Mouse (Mus musculus): ENCODE measurements at regions not wholly inside any gene's neighbourhood (a gene's known extent, or its start where the extent isn't known, plus 50 kb on each side); places are given as distances from the start of the nearest gene placed in this dataset.

- Histone ChIP-seq H3K36me3 (ENCODE audit: control insufficient read depth, insufficient read depth, low read length) (peaks cover 12% of the 10 kb centered on the region), H3K27me3 (ENCODE audit: control insufficient read depth, insufficient read depth, low read length) (no peaks in the 10 kb centered on the region), H3K27ac (ENCODE audit: control insufficient read depth, insufficient read depth, low read length) (no peak overlapping the region), H3K4me1 (replicated peaks; ENCODE audit: control insufficient read depth, insufficient read depth, low read length) (no peaks in the 10 kb centered on the region), H3K4me3 (ENCODE audit: control insufficient read depth, insufficient read depth, low read length) (no peak overlapping the region)
- TF ChIP-seq CTCF (IDR thresholded peaks at IDR 0.05; ENCODE audit: borderline replicate concordance, control insufficient read depth, extremely low read depth, insufficient read depth, low read length, poor library complexity) = no peak
- 98% methylated on average over 11 of the region's 11 CpGs for WGBS
- no peak for DNase-seq
These were observed 51.0 kb upstream of the Mrps10 start for GRCm38 (mm10) chr17:47317651-47318050.

GRCm38 (mm10) chr17:47313162-47313561, 55.5 kb upstream of the Mrps10 start:
- Histone ChIP-seq H3K4me3 (ENCODE audit: control insufficient read depth, insufficient read depth, low read length) (no peak overlapping the region), H3K27ac (ENCODE audit: control insufficient read depth, insufficient read depth, low read length) (no peak overlapping the region), H3K4me1 (replicated peaks; ENCODE audit: control insufficient read depth, insufficient read depth, low read length) (no peaks in the 10 kb centered on the region), H3K36me3 (ENCODE audit: control insufficient read depth, insufficient read depth, low read length) (peaks cover 9% of the 10 kb centered on the region), H3K27me3 (ENCODE audit: control insufficient read depth, insufficient read depth, low read length) (no peaks in the 10 kb centered on the region)
- WGBS = 98% methylated on average over 7 of the region's 7 CpGs
- TF ChIP-seq CTCF (IDR thresholded peaks at IDR 0.05; ENCODE audit: borderline replicate concordance, control insufficient read depth, extremely low read depth, insufficient read depth, low read length, poor library complexity) (no peak), POLR2A (IDR thresholded peaks at IDR 0.05; ENCODE audit: control insufficient read depth, extremely low read depth, insufficient read depth, low read length, poor library complexity) (no peak)
- DNase-seq = no peak

DNA sequence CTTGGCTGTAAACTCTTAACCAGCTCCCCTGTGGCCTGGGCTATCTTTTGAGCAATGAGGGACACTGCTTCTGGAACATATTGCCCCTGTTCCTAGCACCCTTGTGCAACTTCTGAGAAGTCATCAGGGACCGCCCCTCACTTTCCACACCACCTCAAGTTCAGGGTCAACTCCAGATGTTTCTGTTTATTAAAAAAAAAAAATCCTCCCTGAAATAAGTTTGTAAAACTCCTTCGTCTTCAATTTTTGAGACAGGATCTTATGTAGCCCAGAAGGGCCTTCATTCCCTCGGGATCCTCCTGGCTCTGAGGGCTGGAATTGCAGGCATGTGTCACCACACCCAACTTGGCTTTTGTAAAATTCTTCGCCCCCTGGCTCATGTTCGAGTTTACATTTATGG, 57.4 kb upstream of the Mrps10 start:
- no peak overlapping the region for H3K27ac ChIP-seq (ENCODE audit: control insufficient read depth, insufficient read depth, low read length)
- H3K36me3 ChIP-seq (ENCODE audit: control insufficient read depth, insufficient read depth, low read length) = peaks cover 9% of the 10 kb centered on the region
- H3K27me3 ChIP-seq (ENCODE audit: control insufficient read depth, insufficient read depth, low read length) = no peaks in the 10 kb centered on the region
- no peak overlapping the region for H3K4me3 ChIP-seq (ENCODE audit: control insufficient read depth, insufficient read depth, low read length)
- TF ChIP-seq POLR2A (IDR thresholded peaks at IDR 0.05; ENCODE audit: control insufficient read depth, extremely low read depth, insufficient read depth, low read length, poor library complexity) = no peak
- TF ChIP-seq CTCF (IDR thresholded peaks at IDR 0.05; ENCODE audit: borderline replicate concordance, control insufficient read depth, extremely low read depth, insufficient read depth, low read length, poor library complexity) = no peak
- no peak for DNase-seq
- WGBS = 96% methylated on average over 5 of the region's 5 CpGs
- no peaks in the 10 kb centered on the region for H3K4me1 ChIP-seq (replicated peaks; ENCODE audit: control insufficient read depth, insufficient read depth, low read length)

DNA sequence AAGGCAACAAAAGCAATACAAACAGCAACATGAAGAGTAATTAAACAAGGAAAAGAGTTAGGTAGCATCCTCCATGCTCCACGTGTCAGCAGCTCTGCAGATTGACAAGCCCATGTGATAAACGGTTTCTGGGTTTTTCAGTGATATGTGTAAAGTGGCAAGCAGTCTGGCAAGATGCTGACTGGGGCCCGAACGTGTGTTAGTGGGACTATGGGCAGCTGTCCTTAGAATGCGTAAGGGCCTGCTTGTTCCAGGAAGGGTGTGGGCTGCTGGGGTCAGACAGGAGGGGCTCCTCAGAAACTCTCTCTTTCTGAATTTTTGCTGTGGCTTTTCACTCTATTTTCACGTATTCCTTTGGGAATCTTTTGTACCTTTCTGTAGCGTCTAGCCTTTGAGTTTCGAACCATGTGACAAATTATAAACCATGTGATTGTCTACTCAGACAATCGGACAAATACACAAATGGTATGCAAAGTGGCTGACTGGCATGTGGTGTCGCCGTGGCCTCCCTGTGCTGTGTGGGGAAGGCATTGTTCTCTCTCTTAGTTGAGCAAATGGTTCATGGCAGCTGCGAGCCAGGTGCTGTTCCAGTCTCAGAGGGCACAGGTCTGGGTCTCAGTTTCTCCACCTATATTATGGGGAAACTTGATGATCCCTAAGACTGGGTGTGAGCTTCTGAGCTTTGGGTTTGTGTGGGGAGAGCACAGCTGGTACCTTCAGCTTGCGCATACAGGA, 62.5 kb upstream of the Mrps10 start:
- DNase-seq = no peak
- H3K27ac ChIP-seq (ENCODE audit: control insufficient read depth, insufficient read depth, low read length) = no peak overlapping the region
- 96% methylated on average over 13 of the region's 13 CpGs for WGBS
- H3K27me3 ChIP-seq (ENCODE audit: control insufficient read depth, insufficient read depth, low read length) = no peaks in the 10 kb centered on the region
- no peak overlapping the region for H3K4me3 ChIP-seq (ENCODE audit: control insufficient read depth, insufficient read depth, low read length)
- TF ChIP-seq CTCF (IDR thresholded peaks at IDR 0.05; ENCODE audit: borderline replicate concordance, control insufficient read depth, extremely low read depth, insufficient read depth, low read length, poor library complexity) = no peak
- TF ChIP-seq POLR2A (IDR thresholded peaks at IDR 0.05; ENCODE audit: control insufficient read depth, extremely low read depth, insufficient read depth, low read length, poor library complexity) = no peak
- H3K36me3 ChIP-seq (ENCODE audit: control insufficient read depth, insufficient read depth, low read length) = no peaks in the 10 kb centered on the region
- no peaks in the 10 kb centered on the region for H3K4me1 ChIP-seq (replicated peaks; ENCODE audit: control insufficient read depth, insufficient read depth, low read length)

DNA sequence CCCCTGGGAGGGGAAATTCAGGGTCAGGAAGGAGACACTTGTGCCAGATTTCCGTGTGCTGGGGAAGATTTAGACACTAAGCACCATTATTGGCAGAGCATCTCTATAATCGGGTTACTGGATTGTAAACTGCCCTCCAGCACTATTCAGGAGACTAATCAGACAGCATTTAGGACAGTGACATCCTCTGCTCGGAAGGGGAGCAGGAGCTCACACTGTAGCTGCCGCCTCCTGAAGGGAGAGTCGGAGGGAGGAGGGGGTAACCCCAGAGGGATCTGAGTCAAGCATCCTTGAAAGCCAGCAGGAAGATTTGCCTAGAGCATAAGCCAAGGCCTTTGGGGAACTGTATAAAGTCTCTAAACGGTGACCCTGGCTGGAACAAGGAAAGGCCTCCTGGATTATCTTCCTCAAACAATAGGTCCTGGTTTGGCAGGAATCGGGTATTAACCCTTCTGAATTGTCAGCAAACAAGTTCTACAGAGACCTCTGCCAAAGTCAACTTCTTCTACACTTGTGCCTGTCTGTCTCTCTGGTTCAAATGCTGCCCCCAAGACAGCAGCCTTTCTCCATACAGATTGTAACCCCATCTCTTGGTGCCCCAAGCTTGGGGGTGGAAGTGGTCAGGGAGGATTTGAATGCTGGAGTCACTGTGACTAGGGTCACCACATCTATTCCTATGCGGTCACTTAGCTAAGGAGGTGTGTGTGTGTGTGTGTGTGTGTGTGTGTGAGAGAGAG, 64.1 kb upstream of the Mrps10 start:
- H3K36me3 ChIP-seq (ENCODE audit: control insufficient read depth, insufficient read depth, low read length) = no peaks in the 10 kb centered on the region
- no peak overlapping the region for H3K4me3 ChIP-seq (ENCODE audit: control insufficient read depth, insufficient read depth, low read length)
- WGBS = 92% methylated on average over 8 of the region's 8 CpGs
- H3K4me1 ChIP-seq (replicated peaks; ENCODE audit: control insufficient read depth, insufficient read depth, low read length) = no peaks in the 10 kb centered on the region
- no peaks in the 10 kb centered on the region for H3K27me3 ChIP-seq (ENCODE audit: control insufficient read depth, insufficient read depth, low read length)
- DNase-seq = no peak
- no peak overlapping the region for H3K27ac ChIP-seq (ENCODE audit: control insufficient read depth, insufficient read depth, low read length)
- no peak for TF ChIP-seq CTCF (IDR thresholded peaks at IDR 0.05; ENCODE audit: borderline replicate concordance, control insufficient read depth, extremely low read depth, insufficient read depth, low read length, poor library complexity)
- no peak for TF ChIP-seq POLR2A (IDR thresholded peaks at IDR 0.05; ENCODE audit: control insufficient read depth, extremely low read depth, insufficient read depth, low read length, poor library complexity)

DNA sequence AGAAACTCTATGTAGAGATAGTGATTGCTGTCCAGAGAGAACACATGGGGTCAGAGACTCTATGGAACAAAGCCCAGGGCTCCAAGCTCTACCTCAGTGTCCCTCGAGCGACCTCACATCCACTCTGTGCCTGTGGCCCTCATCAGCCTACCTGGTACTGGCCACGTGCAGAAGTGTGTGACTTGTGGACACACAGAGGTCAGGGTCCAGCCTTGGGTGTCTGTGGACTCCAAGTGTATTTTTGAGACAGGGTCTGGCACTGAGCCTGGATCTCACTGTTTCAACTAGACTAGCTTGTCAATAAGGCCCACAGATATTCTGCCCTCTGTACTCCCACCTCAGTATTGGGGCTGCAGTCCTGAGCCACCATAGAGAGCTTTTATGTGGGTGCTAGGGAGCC, 65.1 kb upstream of the Mrps10 start:
- Histone ChIP-seq H3K4me3 (ENCODE audit: control insufficient read depth, insufficient read depth, low read length) (no peak overlapping the region), H3K27me3 (ENCODE audit: control insufficient read depth, insufficient read depth, low read length) (no peaks in the 10 kb centered on the region), H3K4me1 (replicated peaks; ENCODE audit: control insufficient read depth, insufficient read depth, low read length) (no peaks in the 10 kb centered on the region), H3K27ac (ENCODE audit: control insufficient read depth, insufficient read depth, low read length) (no peak overlapping the region), H3K36me3 (ENCODE audit: control insufficient read depth, insufficient read depth, low read length) (no peaks in the 10 kb centered on the region)
- no peak for DNase-seq
- WGBS = 99% methylated on average over 3 of the region's 3 CpGs
- TF ChIP-seq POLR2A (IDR thresholded peaks at IDR 0.05; ENCODE audit: control insufficient read depth, extremely low read depth, insufficient read depth, low read length, poor library complexity) = no peak
- TF ChIP-seq CTCF (IDR thresholded peaks at IDR 0.05; ENCODE audit: borderline replicate concordance, control insufficient read depth, extremely low read depth, insufficient read depth, low read length, poor library complexity) = no peak

Data from thymus, adult 2 months (tissue).